Mouse (Mus musculus): ENCODE data around the gene 8030411F24Rik.
"Not testable (repeated sequence)": the region's sequence is repeated elsewhere in the genome, so short reads cannot be mapped to it uniquely, and the experiment has no call there.

Gene 8030411F24Rik

DNA sequence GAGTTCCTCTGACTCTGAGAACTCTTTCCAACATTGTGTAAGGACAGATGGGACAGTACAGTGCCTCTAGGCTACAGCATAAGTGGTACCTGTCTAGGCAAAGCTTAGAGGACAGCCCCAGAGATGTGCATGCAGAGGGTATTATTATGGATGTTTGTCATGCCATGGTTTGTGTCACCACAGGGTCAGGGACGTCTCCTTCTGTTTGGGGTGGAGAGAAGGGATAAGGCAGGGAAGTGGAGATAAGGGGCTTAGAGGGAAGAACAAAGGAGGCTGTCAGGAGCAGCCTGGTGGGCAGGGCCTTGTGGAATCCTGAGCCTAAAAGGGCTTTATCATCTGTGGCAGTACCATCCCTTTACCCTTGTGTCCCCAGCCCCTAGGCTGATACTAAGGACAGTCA is at the start of gene 8030411F24Rik:
TSS of gene 8030411F24Rik (plus strand) at position 301 of the 400 bp plus-strand sequence.
- DNase-seq = no peak

DNA sequence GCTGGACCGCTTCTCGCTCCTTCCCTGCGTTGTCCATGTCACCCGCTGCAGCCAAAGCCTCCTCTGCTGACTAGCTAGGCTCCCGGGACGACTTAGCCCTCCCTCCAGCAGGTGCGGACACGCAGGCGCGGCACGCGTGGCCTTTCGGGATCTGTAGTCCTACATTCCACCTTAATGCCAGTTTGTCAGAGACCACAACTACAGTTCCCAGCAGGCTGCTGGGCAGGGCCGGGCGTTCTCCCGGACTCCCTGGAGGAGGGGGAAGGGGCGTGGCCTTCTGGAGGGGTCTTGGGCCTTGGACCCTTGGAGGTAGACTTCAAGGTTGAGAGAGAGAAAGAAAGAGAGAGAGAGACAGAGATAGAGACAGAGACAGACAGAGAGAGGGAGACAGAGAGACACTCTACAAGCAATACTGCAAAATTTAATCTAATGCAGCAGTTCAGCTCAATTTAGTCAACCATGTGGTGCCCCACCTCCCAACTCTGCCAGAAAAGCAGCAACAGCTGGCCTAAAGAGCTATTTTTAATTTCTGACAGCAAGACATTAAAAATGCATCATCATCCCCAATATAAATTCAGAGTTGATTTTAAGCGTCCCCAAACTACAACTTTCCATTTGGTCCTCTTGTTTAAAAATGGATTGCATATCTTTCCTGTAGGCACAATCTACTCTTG is 49.3 kb upstream of the 8030411F24Rik start, which contains the start of gene Napb:
TSS of gene Napb (minus strand) at position 141 of the 674 bp plus-strand sequence.
- peak; percentile 96 for DNase-seq

DNA sequence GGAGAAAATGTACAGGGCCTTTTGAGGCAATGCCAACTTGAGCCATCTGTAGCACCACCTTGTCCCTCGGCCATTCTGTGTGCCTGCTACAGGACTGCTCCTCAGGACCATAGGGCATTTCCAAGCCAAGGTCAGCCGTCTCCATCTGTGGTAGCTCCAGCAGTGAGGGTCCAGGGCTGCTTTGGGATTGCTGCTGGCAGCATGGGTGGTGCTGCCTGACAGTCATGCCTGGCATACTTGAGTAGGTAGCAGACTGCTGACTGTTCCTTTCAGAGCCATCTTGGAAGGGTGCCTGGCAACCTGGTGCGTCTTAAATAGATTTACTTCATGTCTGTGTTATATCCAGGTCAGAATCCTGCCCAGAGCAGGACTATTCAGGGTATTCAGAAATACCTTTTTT is 38.8 kb upstream of the 8030411F24Rik start:
- peak; percentile 47 for DNase-seq

DNA sequence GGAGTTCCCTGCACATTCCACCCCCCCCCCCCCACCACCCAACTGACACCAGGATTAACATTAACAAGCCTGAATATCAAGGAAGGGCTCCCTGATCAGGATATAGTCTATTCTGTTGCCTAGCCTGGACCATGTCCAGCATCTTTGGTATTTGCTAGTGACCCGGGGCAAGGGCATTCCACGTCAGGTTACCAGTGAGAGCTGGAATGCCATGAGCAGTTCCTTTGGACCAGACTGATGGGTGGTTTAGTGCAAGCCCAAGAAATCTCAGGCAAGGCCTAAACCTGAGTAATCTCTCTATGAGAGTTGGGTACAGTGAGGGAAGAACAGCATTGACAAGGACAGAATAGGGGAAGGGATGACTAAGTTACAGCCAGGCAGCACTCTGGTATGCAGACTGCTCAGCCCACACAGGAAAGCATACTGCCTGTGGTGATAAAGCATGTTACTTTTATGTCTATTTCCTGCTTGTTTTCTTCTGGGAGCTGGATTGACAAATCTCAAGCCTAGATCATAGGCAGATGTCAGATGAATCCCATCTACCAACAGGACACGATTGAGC is 37.9 kb upstream of the 8030411F24Rik start:
- DNase-seq = no peak

DNA sequence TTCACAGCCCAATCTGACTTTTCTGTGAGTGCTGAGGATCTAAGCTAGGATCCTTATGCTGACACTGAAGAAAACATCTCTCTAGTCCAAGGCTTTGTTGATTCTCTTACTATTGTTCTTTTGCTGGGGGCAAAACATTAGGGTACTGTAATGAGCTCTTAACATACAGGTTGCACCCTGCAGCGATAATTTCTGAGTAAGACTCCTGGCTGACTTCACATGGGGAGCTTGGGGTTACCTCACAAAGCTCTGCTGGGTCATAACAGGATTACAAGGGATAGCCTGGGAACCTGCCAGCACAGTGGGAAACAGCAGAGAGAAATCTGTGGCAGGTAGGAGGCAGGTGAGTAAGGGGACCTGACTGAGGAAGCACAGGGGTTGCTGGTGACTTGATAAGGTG is 31.8 kb upstream of the 8030411F24Rik start, which contains the start of gene Cstl1:
TSS of gene Cstl1 (plus strand) at position 301 of the 400 bp plus-strand sequence.
- no peak for DNase-seq

DNA sequence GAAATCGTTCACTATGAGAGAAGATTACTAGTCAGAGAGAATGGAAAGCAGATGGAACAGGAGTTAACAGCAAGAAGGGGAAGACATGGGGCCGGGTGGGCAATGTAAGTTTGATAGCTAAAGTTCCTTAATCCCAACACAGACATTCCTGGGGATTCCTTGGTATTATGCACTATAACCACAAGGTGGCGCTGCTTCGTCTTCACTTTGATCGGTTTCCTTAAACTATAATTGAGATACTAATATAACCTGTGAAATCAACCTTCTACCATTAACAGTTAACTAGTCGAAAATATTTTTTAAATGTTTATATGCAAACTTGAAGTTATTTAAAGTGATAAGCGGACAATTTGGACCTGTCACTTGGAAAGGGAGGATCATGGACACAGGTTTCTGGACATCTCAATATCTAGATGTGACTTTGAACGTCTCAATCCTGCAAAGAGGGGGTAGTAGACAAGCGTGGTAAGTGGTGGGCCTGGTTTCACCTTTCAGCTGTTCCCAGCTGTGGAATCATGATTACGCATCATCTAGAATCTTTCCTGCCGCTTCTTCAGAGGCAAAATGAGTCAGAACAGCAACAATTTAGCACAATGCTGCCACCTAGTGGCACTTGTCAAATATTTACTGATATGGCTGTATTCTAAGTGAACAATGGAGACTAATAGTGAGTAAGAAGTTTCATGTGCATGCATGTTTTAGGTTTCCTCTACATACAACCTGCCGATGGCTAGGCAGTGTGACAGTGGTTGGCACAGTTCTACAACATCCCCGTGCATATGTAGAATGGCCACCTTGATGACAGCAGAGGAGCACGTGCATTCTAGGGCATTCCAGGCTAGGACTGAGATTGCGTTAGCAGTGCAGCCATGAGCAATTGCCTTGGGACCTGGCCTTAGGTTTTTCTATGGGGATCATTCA is 29.7 kb upstream of the 8030411F24Rik start:
- DNase-seq = peak; percentile 76

DNA sequence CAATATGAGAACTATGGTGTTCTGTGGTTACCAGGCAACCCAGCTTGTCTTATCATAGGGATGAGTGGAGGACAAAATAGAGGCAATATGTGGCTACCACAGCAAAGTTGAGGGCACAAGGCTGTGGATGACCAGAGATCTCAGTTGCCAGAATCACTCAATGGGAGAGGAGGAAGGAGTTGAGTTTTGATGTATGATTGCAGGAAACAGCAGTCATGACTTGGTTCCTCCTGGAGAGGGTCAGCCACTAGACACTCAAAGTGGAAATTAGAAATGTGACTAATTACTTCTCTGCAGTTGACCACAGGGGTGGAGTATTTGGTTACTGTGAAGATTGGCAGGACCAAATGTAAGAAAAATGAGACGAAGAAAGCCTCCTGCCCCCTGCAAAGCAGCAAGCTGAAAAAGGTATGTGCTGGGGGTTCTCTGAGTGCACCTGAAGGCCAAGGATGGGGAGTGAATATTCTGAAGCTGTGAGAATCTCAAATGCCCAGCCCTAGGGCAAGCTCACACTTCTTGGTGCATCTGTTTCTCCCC is 27.4 kb upstream of the 8030411F24Rik start:
- no peak for DNase-seq

DNA sequence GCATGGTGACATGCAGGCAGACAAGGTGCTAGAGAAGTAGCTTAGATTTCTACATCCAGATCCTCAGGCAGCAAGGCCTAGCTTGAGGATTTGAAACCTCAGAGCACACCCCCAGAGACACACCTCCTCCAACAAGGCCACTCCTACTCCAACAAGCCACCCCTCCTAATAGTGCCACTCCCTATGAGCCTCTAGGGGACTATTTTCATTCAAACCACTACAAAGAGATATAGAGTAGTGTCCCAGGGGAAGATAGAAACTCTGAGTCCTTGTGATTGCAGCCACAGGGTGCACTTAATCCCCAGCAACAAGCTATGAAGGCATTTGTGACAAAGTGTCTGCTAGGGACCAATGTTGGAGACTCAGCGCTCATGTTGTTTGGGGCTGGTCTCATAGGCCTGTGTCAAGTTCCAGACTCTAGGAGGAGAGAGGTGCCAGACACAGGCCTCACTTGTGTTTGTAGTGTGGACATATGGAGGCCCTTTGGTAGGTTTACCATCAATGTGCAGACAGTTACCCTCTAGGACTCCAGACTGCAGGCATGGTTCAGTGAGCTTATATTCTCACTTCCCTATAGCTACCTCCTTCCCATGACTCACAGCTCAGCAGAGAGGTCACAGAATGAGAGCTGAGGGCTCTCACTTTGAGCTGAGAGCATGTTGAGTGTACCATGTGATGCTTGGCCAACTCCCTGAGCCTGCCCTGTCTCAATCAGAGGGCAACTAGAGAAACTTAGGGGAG is 18.0 kb upstream of the 8030411F24Rik start:
- DNase-seq = no peak

DNA sequence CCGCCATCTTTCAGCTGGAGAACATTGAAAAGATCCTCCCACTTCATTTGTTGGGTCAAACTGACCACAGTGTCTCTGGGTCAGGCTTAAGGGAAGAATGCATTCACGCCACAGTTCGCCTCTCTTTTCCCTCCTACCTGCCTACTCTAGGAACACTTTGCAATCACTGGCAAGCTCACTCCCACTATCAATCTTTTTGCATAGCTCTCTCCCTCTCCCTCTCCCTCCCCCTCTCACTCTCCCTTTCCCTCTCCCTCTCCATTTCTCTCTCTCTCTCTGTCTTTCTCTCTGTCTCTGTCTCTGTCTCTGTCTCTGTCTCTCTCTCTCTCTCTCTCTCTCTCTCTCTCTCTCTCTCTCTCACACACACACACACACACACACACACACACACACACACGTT is 10.4 kb upstream of the 8030411F24Rik start, which contains the start of gene Cst11:
TSS of gene Cst11 (minus strand) at position 101 of the 400 bp plus-strand sequence.
- not testable (repeated sequence) for DNase-seq

DNA sequence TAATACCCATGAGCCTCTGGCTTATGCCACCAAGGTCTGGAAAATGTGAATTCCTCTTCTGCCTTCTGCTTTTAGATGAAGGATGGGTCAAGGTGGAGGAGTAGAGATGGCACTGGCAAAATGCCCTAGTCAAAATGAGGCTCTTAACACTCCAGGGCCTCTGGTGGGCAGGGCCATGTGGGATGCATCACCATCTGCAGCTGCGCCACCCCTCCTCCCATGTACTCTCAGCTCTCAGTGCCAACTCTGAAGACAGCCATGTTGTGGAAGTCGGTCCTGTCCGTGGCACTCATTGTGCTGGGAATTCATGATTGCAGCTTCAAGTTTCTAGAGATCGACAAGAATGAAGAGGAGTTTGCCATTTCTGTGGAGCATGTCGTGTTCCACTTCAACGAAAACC is 7.3 kb downstream of the 8030411F24Rik start, which contains the start of gene Cst12:
TSS of gene Cst12 (plus strand) at position 220 of the 400 bp plus-strand sequence.
- DNase-seq = peak; percentile 44

DNA sequence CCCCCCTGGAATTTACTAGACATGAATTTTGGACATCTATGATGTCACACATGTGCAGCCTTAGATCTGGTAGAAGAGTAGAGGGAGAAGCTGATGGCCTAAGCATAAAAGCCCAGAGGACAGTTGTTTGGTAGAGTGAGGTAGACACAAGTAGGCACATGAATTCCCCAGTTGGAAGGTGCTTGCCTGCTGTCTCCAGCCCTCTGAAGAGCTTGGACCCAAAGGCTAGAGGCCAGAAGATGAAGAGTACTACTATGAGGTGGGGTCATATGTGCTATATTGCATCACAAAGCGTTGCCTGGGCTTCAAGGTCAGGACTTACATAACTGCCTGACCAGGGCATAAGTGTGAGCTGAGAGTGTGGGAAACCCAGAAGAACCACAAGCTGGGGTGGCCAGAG is 16.7 kb downstream of the 8030411F24Rik start, which contains the start of gene Cst8:
TSS of gene Cst8 (plus strand) at position 301 of the 400 bp plus-strand sequence.
- no peak for DNase-seq

DNA sequence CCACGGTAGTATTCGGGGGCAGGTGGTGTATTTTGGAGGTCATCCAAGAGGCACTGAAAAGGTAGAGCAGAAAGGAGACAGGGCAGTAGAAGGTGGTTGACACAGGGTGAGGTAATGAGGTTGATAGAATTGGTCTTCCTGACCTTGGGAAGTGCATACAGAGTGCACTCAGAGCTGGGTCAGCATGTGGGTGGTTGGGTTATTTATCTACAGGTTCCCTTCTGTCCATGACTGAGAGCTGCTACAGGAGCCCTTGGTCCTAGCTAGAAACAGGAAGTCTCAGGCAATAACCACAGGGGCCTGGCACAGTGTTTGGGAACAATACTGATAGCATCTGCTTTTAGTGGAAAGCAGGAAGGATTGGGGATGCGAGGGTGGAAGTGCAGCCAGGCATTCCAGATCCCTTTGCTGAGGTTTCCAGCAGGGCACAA is 19.7 kb downstream of the 8030411F24Rik start:
- DNase-seq = peak; percentile 11

DNA sequence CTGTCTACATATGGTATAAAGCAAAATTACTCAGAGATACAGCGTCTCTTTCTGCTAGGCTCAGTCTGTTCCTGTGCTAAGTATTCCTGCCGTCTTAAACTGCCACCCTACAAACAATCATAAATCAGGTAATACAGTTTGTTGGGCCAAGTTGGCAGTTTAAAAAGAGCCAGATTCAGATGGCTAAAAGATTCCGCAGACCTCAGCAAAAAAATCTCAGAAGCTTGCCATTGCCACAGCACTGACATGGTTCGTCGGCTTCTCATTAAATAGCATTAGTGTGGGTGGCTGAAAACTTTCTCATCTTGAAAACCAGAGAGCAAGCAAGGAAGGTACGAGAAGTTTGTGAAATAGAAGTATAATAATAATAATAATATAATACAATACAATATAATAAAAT is 24.9 kb downstream of the 8030411F24Rik start:
- no peak for DNase-seq

DNA sequence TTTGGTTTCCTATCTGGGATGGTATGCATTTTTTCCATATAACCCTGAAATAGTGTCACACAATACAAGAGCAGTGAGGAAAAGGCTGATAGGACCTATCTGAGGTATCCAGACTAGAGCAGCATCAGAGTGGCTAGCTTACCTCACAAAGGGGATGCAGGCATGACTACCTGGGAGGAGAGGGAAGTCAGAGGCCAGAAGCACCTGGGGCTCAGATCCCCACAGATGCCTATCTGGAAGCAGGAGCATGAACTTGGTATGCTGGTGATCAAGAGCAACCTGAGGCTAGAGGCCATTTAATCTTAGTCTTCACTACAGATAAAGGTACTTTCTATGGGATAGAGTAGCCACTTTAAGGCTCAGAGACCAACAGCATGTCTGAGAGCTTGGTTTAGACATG is 38.1 kb downstream of the 8030411F24Rik start, which contains the start of gene Cst13:
TSS of gene Cst13 (plus strand) at position 173 of the 400 bp plus-strand sequence.
- DNase-seq = no peak

DNA sequence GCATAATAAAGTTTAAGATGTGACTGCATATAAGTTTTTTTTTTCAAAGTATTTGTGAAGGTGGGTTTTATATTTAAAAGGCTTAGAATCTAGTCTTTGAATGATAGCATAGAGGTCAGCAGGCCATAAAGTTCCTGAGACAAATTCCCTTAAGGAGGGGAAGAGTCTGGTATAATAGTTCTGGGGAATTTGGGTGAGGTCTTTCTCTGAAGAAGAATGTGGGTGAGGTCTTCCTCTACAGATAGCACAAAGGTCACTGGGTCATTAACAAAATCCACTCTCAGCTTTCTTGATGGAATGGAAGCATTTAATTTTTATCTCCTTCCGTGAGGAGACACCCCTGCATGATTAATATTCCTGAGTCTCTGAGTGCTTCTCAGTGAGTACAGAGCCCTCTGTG is 44.2 kb downstream of the 8030411F24Rik start:
- DNase-seq = no peak

DNA sequence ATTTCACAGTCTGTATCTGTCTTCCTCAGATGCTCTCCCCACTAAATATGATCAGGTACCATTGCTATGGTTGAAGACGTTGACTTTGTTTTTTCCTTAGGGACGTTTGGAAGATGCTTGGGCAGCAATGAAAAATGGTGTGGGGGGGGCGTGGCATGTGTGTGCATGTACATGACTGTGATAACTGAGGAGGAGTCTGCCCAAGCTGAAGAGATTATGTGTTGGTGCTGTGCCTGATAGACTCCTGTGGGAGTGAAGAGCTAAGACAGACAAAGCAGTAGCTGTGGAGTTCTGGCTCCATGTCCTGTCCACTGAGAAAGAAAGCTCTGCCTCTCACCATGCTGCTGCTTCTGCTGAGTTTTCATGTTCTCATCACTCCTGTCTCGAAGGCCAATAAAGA is 53.1 kb downstream of the 8030411F24Rik start, which contains the start of gene Cst9:
TSS of gene Cst9 (plus strand) at position 236 of the 400 bp plus-strand sequence.
- no peak for DNase-seq

Data from layer of hippocampus, adult 9-11 months (tissue).